Mouse (Mus musculus) hindbrain, postnatal 0 days (tissue): ENCODE measurements around the gene Atp2b4. TPM values are rescaled to one million over a fixed set of nuclear protein-coding genes. Genes with fewer than 3 reads are reported as not detected.

Experiments used
- ATAC-seq: fragments of 200-750 bp; cut with Nextera tagmentation; 2 replicates; pipeline ENCODE4 v1.8.0; 2017; ENCODE audit warnings: mild to moderate bottlenecking, moderate TSS enrichment, moderate library complexity
- DNase-seq: peaks from one replicate; pipeline ENCODE4 v3.0.0-alpha.2; 2015; ENCODE audit warnings: low spot score
- H3K27ac ChIP-seq: fragments of 300-500 bp; sonication (generic); 2 replicates; pipeline ENCODE4 v1.5.1; 2014; ENCODE audit warnings: mild to moderate bottlenecking
- H3K27me3 ChIP-seq: fragments of 300-500 bp; sonication (generic); 2 replicates; pipeline ENCODE4 v1.6.1; 2014; ENCODE audit warnings: low read length, mixed read lengths; ENCODE audit not compliant: insufficient read depth
- H3K36me3 ChIP-seq: fragments of 300-500 bp; sonication (generic); 2 replicates; pipeline ENCODE4 v1.6.1; 2014; ENCODE audit warnings: low read length, mixed read lengths; ENCODE audit not compliant: insufficient read depth
- H3K4me1 ChIP-seq: fragments of 300-500 bp; sonication (generic); 2 replicates; pipeline ENCODE4 v1.6.1; 2014; ENCODE audit warnings: antibody characterized with exemption, low read length, mixed read lengths; ENCODE audit not compliant: insufficient read depth
- H3K4me2 ChIP-seq: fragments of 300-500 bp; sonication (generic); 2 replicates; pipeline ENCODE4 v1.6.1; 2014; ENCODE audit warnings: low read depth, mild to moderate bottlenecking, low read length, moderate library complexity, mixed read lengths
- H3K4me3 ChIP-seq: fragments of 300-500 bp; sonication (generic); 2 replicates; pipeline ENCODE4 v1.5.1; 2014; ENCODE audit warnings: low read length
- H3K9ac ChIP-seq: fragments of 300-500 bp; sonication (generic); replicated peaks from 2 replicates; pipeline ENCODE4 v1.6.1; 2014; ENCODE audit warnings: mild to moderate bottlenecking, low read length, moderate library complexity, mixed read lengths
- H3K9me3 ChIP-seq: fragments of 300-500 bp; sonication (generic); 2 replicates; pipeline ENCODE4 v1.6.1; 2016; ENCODE audit warnings: low read length, mixed read lengths
- CTCF ChIP-seq: IDR thresholded peaks from 2 replicates; pipeline ENCODE4 v1.5.1; 2016; ENCODE audit warnings: antibody characterized with exemption, control low read depth, low read depth
- WGBS: fragments of 180-500 bp; shearing (Covaris S2); extraction: QIAGEN DNeasy Blood & Tissue Kit; methylation state at CpG from one replicate; pipeline ENCODE4 v1.1.7; 2014; 5-methylcytosine and 5-hydroxymethylcytosine counted together
- polyA plus RNA-seq: library from polyadenylated mRNA; unstranded; fragments of >200 nt; fragmentation: Nextera tagmentation; extraction: Ambion mirVana; gene quantifications from 2 replicates; pipeline ENCODE4 v1.2.1, GENCODE M21; 2015
- total RNA-seq: library from RNA; depleted of rRNA; stranded (reverse); fragments of >200 nt; gene quantifications from 2 replicates; pipeline ENCODE4 v1.2.3, GENCODE M21; 2014

Gene Atp2b4
- total and polyA plus RNA-seq, 2 experiments from 2014 or later = 13.2 to 57.3 TPM

DNA sequence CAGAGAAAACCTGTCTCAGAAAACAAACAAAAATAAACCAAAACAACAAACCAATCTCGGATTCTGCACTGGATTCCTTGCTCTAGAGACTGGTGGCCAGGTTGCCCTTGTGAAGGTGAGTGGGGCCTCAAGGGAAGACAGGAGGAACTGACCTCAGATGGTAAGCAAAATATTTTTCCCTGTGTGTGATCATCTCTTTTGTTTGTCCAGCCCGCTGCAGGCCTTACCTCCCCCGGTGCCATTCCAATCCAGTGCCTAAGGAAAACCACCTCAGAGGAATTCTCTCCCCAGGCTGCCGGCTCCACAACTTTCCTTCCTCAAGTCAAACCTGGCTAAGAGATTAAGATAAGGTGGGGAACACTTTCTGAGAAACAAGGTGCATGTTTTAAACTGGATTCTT, 108.6 kb downstream of the Atp2b4 start:
- ATAC-seq (no peak), DNase-seq (no peak)
- H3K27ac ChIP-seq = no peak overlapping the region
- no peaks in the 10 kb centered on the region for H3K27me3 ChIP-seq
- no peaks in the 10 kb centered on the region for H3K9me3 ChIP-seq
- WGBS = 38% methylated on average over 4 of the region's 4 CpGs
- H3K4me3 ChIP-seq = no peak overlapping the region
- no peak overlapping the region for H3K4me2 ChIP-seq
- H3K36me3 ChIP-seq = no peaks in the 10 kb centered on the region
- H3K9ac ChIP-seq = no peak overlapping the region
- no peak for TF ChIP-seq CTCF
- no peaks in the 10 kb centered on the region for H3K4me1 ChIP-seq

DNA sequence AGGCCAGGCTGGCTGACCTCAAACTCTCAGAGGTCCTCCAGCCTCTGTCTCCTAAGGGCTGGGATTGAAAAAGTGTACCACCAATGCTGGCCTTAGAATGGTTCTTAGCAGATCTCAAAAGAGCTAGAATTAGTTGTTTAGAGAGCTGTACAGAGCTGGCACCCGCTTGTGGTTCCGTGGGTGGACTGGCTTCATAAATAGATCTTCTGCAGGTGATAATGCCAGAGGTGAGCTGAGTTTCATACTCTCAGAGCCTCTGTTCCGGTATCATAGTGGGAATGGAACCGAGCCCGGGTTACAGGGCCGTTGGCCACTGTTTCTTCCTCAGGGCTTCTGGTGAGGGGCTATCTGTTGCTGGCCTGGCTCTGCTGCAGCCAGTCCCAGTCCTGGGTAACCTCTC, 109.8 kb downstream of the Atp2b4 start:
- Histone ChIP-seq H3K4me3 (no peak overlapping the region), H3K9ac (no peak overlapping the region), H3K4me1 (no peaks in the 10 kb centered on the region), H3K4me2 (no peak overlapping the region), H3K27me3 (no peaks in the 10 kb centered on the region), H3K9me3 (no peaks in the 10 kb centered on the region), H3K36me3 (no peaks in the 10 kb centered on the region), H3K27ac (no peak overlapping the region)
- TF ChIP-seq CTCF = no peak
- DNase-seq (no peak), ATAC-seq (no peak)
- WGBS = 94% methylated on average over 6 of the region's 6 CpGs

DNA sequence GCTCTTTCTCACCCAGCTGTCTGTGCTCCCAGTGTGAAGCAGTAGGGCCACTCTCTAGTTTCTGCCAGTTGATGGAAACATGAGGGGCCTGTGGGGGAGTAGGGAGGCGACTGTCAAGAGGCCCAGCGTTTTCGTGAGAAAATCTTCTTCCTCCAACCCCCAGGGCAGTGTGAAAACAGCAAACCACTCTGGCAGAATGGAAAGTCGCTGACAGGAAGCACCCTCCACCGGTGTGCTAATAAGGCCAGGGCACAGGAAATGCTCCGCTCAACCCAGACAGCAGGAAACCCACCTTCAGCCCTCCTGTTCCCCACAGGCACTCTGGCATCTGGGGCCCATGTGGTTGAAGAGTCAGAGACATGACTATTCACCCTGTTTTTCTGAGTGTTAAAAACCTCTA, 110.9 kb downstream of the Atp2b4 start, which contains the start of gene Lax1:
Gene Lax1 (minus strand): TSS at position 212 of the 400 bp plus-strand sequence.
- Histone ChIP-seq H3K27ac (no peak within 1 kb of the TSS), H3K9ac (no peak within 1 kb of the TSS), H3K9me3 (no peaks in the 10 kb centered on the region), H3K27me3 (no peaks in the 10 kb centered on the region), H3K4me1 (no peaks in the 10 kb centered on the region), H3K36me3 (no peaks in the 10 kb centered on the region), H3K4me3 (no peak within 1 kb of the TSS), H3K4me2 (no peak within 1 kb of the TSS)
- TF ChIP-seq CTCF = no peak
- no peak for ATAC-seq
- DNase-seq = no peak
- 54% methylated on average over 6 of the region's 6 CpGs for WGBS

DNA sequence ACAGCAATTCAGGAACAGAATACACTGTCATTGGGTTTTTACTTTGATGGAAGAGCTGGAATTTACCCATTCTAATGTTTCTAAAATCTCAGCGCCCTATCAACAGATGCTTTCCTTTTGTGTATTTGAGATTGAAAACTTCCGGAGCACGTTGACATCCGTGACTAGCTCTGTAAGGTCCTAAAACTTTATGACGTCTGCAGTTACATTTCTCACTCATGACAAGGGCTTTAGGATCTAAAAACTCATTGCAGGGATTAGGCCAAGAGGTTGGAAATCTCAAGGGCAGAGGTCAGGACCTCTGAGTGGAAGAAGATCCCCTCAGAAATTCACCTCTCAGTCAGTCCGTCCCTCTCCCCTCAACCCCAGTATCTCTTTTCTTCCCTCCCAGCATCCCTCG, 112.5 kb downstream of the Atp2b4 start:
- no peak for ATAC-seq
- H3K9ac ChIP-seq = no peak overlapping the region
- no peaks in the 10 kb centered on the region for H3K4me1 ChIP-seq
- no peak for DNase-seq
- H3K4me3 ChIP-seq = no peak overlapping the region
- H3K27me3 ChIP-seq = no peaks in the 10 kb centered on the region
- H3K27ac ChIP-seq = no peak overlapping the region
- H3K9me3 ChIP-seq = no peaks in the 10 kb centered on the region
- no peak for TF ChIP-seq CTCF
- H3K36me3 ChIP-seq = no peaks in the 10 kb centered on the region
- H3K4me2 ChIP-seq = no peak overlapping the region
- WGBS = 78% methylated on average over 7 of the region's 7 CpGs

DNA sequence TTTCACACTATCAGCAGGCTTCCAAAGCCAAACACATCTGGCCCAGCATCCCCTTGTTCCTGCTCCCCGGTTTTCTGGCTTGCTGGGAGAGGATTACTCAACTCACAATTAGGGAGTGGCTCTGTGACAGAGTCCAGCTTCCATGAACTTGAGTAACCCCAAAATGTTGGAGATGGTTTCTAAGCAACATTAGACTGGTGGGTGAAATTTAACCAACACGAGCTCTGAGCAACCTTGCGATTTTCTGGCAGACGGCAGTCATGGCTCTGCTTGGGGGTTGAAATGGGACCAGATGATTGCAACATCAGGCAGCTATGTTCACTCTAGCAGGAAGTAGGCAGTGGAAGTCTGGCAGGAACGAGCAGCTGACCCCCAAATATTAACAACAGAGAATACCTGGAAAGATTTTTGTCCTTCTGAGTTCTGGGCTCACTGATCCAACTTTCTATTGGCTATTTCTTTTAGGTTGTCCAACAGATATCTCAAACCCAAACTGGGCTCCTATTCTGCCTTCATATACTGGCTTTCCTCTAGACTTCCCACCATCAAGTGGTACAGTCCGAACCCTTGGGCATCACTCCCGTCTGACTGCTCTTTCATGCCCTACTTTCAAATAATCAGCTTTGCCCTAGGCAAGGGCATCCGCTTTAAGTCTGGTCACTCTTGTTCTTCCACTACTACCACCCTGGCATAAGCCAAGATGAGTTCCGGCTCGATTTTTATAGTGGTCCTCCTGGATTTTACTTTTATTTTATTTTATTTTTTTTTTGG, 114.9 kb downstream of the Atp2b4 start:
- no peak for TF ChIP-seq CTCF
- H3K9ac ChIP-seq = no peak overlapping the region
- DNase-seq = peak; percentile 27
- H3K36me3 ChIP-seq = no peaks in the 10 kb centered on the region
- ATAC-seq = 0 out of 2 replicates have a peak, but pooled peaks have one; percentile 32
- H3K27me3 ChIP-seq = no peaks in the 10 kb centered on the region
- H3K4me1 ChIP-seq = no peaks in the 10 kb centered on the region
- H3K27ac ChIP-seq = no peak overlapping the region
- no peak overlapping the region for H3K4me2 ChIP-seq
- no peaks in the 10 kb centered on the region for H3K9me3 ChIP-seq
- 68% methylated on average over 10 of the region's 10 CpGs for WGBS
- H3K4me3 ChIP-seq = no peak overlapping the region

DNA sequence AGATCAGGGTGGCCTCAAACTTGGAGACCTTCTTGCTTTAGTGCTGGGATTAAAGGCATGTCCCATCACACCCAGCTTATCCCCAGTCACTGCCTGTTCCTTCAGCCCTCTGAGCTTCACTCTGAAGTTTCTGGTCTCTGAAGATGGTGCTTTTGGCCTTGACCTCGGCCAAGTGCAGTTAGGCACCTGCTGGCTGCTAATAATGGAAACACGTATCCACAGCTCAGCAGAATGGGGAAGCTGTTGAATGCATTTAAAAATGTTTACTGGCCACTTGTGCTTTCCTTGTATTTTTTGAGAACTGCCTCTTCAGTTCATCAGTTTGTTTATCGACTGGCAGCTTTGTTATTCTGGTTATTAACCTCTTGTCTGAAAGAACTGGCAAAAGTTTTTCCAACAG, 129.0 kb downstream of the Atp2b4 start:
- Histone ChIP-seq H3K4me1 (no peaks in the 10 kb centered on the region), H3K27me3 (no peaks in the 10 kb centered on the region), H3K4me2 (no peak overlapping the region), H3K27ac (no peak overlapping the region), H3K4me3 (no peak overlapping the region), H3K36me3 (no peaks in the 10 kb centered on the region), H3K9me3 (no peaks in the 10 kb centered on the region), H3K9ac (no peak overlapping the region)
- no peak for DNase-seq
- WGBS = 66% methylated on average over 3 of the region's 3 CpGs
- ATAC-seq = no peak
- TF ChIP-seq CTCF = no peak

DNA sequence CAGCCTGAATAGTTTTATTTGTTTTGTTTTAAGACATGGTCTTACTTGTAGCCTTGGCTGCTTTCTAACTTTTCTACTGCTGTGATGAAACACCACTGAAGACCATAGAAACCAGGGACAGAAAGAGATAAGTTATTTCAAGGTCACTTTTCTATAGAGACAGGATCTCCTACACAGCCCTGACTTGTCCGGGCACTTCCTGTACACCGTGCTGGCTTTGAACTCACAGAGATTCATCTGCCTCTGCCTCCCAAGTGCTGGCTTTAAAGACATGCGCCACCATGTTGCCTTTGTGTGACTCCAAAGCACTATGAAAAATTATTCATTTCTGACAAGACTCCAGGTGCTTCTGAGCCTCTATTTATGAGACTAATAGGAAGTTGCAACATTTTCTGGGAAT, 129.6 kb downstream of the Atp2b4 start:
- Histone ChIP-seq H3K4me1 (no peaks in the 10 kb centered on the region), H3K27me3 (no peaks in the 10 kb centered on the region), H3K36me3 (no peaks in the 10 kb centered on the region), H3K27ac (no peak overlapping the region), H3K9ac (no peak overlapping the region), H3K9me3 (no peaks in the 10 kb centered on the region), H3K4me2 (no peak overlapping the region), H3K4me3 (no peak overlapping the region)
- DNase-seq = no peak
- 86% methylated on average over 3 of the region's 3 CpGs for WGBS
- ATAC-seq = no peak
- no peak for TF ChIP-seq CTCF
